Mouse (Mus musculus) ES-Bruce4 (cell line): ENCODE measurements around the gene Pcdh9. TPM values are rescaled to one million over a fixed set of nuclear protein-coding genes. Genes with fewer than 3 reads are reported as not detected.

ENCODE experiments used
- H3K27ac ChIP-seq: 2 replicates; pipeline ENCODE4 v1.5.1; 2012; ENCODE audit warnings: low read length, inconsistent platforms; ENCODE audit not compliant: insufficient read depth
- H3K27me3 ChIP-seq: 2 replicates; pipeline ENCODE4 v1.6.1; 2012; ENCODE audit warnings: mild to moderate bottlenecking, low read length, inconsistent platforms; ENCODE audit not compliant: control insufficient read depth, poor library complexity, insufficient read depth, severe bottlenecking
- H3K36me3 ChIP-seq: 2 replicates; pipeline ENCODE4 v1.6.1; 2012; ENCODE audit warnings: inconsistent platforms, mild to moderate bottlenecking, low read length, moderate library complexity; ENCODE audit not compliant: control insufficient read depth, poor library complexity, insufficient read depth, severe bottlenecking
- H3K4me1 ChIP-seq: one replicate; pipeline ENCODE4 v1.8.1; 2011; ENCODE audit warnings: low read length; ENCODE audit not compliant: control insufficient read depth, insufficient read depth
- H3K4me3 ChIP-seq: 2 replicates; pipeline ENCODE4 v1.5.1; 2011; ENCODE audit warnings: low read depth, mild to moderate bottlenecking, low read length
- H3K9ac ChIP-seq: 2 replicates; pipeline ENCODE4 v1.6.1; 2012; ENCODE audit warnings: low read depth, mild to moderate bottlenecking, inconsistent platforms; ENCODE audit not compliant: poor library complexity, severe bottlenecking
- H3K9me3 ChIP-seq: replicated peaks from 2 replicates; pipeline ENCODE4 v1.6.1; 2012; ENCODE audit warnings: mild to moderate bottlenecking, low read length, inconsistent platforms; ENCODE audit not compliant: control insufficient read depth, poor library complexity, insufficient read depth, severe bottlenecking
- CTCF ChIP-seq: IDR thresholded peaks from one replicate; pipeline ENCODE4 v1.8.1; 2011; ENCODE audit warnings: low read depth, low read length
- EP300 ChIP-seq: IDR thresholded peaks from 2 replicates; pipeline ENCODE4 v1.6.1; 2011; ENCODE audit warnings: low read depth, low read length; ENCODE audit not compliant: insufficient read depth
- POLR2A ChIP-seq: IDR thresholded peaks from one replicate; pipeline ENCODE4 v1.8.1; 2011; ENCODE audit warnings: low read length; ENCODE audit not compliant: insufficient read depth
- polyA plus RNA-seq: library from polyadenylated mRNA; stranded (reverse); fragments of >200 nt; gene quantifications from 2 replicates; pipeline ENCODE4 v1.2.4, GENCODE M21; 2011; ENCODE audit warnings: low read depth; ENCODE audit not compliant: missing spikeins, insufficient read depth, insufficient read length

The Pcdh9 gene
- polyA plus RNA-seq, 1 experiment, result 0.12 TPM

DNA sequence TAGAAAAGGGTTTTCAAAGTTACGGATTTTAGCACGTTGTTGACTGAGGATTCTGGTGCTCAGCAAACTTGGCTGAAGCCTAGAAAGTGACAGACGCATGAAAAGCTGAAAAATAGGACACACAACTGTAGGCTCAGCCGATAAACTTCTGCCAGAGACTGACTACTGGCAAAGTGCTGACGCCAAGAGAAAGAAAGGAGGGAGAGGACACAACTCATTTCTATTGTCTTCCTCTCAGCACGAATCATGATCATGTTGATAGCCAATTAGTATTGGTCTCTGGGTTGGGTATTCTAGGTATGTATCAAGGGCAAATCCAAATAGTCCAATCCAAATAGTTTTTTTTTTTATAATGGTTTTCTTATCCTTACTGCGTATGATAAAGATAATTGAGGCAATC is 605.3 kb downstream of the Pcdh9 start:
- no peak for TF ChIP-seq EP300
- no peak for TF ChIP-seq CTCF
- no peak for TF ChIP-seq POLR2A
- H3K36me3 ChIP-seq, result no peaks in the 10 kb centered on the region
- no peaks in the 10 kb centered on the region for H3K4me1 ChIP-seq
- no peaks in the 10 kb centered on the region for H3K9me3 ChIP-seq
- no peaks in the 10 kb centered on the region for H3K27me3 ChIP-seq
- H3K9ac ChIP-seq, result no peak overlapping the region
- no peak overlapping the region for H3K4me3 ChIP-seq
- no peak overlapping the region for H3K27ac ChIP-seq

DNA sequence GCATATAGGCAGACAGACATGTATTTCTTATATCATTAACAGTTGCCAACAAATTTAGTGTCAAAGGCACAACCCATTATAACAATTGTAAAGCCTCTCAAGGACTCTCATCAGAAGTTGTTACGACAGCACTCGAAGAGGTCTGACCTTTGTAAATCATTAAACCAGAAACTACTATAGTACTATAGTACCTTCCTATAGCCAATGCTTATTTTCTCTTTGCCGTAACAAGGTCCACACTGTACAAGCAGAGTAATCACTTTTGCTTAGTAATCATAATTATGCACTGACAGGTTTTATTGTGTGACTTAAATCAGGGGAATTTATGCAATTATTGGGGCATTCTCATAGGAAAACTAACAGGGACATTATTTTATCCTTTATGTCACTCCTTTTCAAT is 606.5 kb downstream of the Pcdh9 start:
- no peak for TF ChIP-seq EP300
- no peak for TF ChIP-seq POLR2A
- Histone ChIP-seq H3K4me1 (no peaks in the 10 kb centered on the region), H3K36me3 (no peaks in the 10 kb centered on the region), H3K4me3 (no peak overlapping the region), H3K27me3 (no peaks in the 10 kb centered on the region), H3K9ac (no peak overlapping the region), H3K9me3 (no peaks in the 10 kb centered on the region), H3K27ac (no peak overlapping the region)

DNA sequence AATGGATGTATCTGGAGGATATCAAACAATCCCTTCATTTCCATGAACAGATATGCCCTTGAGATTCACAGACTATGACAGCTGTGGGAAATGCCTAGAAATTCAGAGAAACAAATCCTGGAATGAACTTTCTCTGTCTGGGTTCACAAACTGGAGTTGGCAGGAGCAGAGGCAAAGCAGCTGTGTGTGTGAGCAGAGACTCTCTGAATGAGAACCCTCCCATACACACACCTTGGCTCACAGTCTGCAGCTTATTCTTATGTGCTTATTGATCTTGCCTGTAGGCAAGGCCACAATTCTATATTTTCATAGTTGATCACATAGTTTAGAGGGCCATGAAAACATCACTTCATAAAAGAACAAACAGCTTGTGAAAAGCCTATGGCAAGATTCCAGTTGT is 614.8 kb downstream of the Pcdh9 start:
- H3K36me3 ChIP-seq, result no peaks in the 10 kb centered on the region
- no peak overlapping the region for H3K9ac ChIP-seq
- H3K9me3 ChIP-seq, result no peaks in the 10 kb centered on the region
- no peaks in the 10 kb centered on the region for H3K4me1 ChIP-seq
- H3K27ac ChIP-seq, result no peak overlapping the region
- TF ChIP-seq CTCF (no peak), EP300 (no peak), POLR2A (no peak)
- no peaks in the 10 kb centered on the region for H3K27me3 ChIP-seq
- no peak overlapping the region for H3K4me3 ChIP-seq

DNA sequence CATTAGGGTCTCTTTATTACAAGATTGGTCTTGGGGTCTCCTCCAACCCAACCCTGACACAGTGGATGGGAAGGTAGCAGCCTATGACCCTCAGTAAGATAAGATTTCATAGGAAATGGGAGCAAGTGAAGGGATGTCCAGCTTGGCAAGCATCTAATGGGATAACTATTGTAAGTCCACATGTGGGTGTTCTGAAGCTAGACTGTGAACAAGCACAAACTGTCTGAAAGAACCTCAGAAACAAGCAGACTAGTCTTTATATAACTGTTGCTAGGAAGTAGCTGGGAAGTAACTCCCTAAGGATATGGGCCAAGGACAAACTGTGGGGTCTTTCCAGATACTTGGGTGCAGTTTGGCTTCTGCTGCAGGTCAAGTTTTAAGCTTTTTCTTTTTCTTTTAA is 615.7 kb downstream of the Pcdh9 start:
- H3K4me1 ChIP-seq, result no peaks in the 10 kb centered on the region
- H3K27ac ChIP-seq, result no peak overlapping the region
- H3K4me3 ChIP-seq, result no peak overlapping the region
- H3K9ac ChIP-seq, result no peak overlapping the region
- TF ChIP-seq EP300, result no peak
- TF ChIP-seq CTCF, result no peak
- TF ChIP-seq POLR2A, result no peak
- H3K36me3 ChIP-seq, result no peaks in the 10 kb centered on the region
- no peaks in the 10 kb centered on the region for H3K27me3 ChIP-seq
- no peaks in the 10 kb centered on the region for H3K9me3 ChIP-seq

DNA sequence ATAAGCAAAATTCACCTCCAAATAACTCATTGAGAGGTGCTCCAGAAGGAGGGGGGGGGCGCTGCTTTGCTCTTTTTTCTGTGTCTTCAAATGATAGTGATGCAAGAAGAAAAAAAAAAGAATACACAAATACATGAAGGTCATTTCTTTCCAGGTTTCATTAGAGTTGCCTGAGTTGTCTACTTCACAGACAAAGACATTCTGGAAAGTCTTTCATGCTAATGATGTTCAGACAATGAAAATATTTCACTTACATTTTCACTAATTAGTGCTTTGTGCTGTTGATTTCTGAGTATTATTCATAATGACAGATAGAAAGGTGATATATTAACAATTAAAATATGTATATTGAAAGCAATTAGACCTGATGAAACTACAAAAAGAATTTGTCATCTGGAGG is 637.1 kb downstream of the Pcdh9 start:
- Histone ChIP-seq H3K4me3 (no peak overlapping the region), H3K9me3 (no peaks in the 10 kb centered on the region), H3K9ac (no peak overlapping the region), H3K27me3 (no peaks in the 10 kb centered on the region), H3K36me3 (no peaks in the 10 kb centered on the region), H3K27ac (no peak overlapping the region), H3K4me1 (no peaks in the 10 kb centered on the region)
- no peak for TF ChIP-seq CTCF

DNA sequence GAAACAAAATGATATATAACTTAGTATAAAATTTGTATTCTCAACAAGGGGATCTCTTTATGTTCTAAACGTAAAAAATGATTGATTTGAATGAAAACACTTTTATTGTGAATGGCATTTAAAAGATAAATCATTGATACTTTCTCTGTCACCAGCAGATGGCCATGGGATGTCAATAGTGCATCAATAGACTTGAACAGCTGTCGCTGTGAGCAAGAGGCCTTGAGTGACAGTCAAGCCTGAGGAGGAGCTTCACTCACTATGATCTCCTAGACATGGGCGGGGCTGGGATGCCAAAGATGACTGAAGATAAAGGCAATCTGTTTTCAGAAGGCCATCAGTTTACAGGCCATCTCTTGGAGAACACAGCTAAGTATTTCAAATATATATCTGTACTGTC is 650.2 kb downstream of the Pcdh9 start:
- Histone ChIP-seq H3K4me3 (no peak overlapping the region), H3K9ac (no peak overlapping the region), H3K9me3 (no peaks in the 10 kb centered on the region), H3K36me3 (no peaks in the 10 kb centered on the region), H3K4me1 (no peaks in the 10 kb centered on the region), H3K27ac (no peak overlapping the region), H3K27me3 (no peaks in the 10 kb centered on the region)
- TF ChIP-seq EP300 (no peak), POLR2A (no peak), CTCF (no peak)

DNA sequence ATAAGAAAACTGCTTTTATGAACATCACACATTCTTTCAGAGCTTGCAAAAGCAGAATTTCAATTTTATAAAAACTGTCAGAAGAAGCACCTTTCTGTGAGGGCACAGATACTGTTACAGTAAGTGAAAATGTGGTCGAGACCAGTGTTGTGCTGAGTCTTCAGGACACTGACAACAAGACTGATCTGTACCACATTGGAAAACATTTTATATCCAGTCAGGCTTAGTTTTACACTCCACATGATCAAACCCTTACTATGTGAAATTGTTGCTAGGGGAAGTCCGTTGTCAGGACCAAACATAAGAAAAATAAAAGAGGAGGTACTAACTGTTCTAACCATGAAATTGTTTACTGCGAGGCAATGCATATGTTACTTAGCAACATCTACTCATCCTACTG is 656.1 kb downstream of the Pcdh9 start:
- TF ChIP-seq CTCF (no peak), POLR2A (no peak), EP300 (no peak)
- no peaks in the 10 kb centered on the region for H3K27me3 ChIP-seq
- no peaks in the 10 kb centered on the region for H3K9me3 ChIP-seq
- H3K27ac ChIP-seq, result no peak overlapping the region
- H3K4me1 ChIP-seq, result no peaks in the 10 kb centered on the region
- no peak overlapping the region for H3K9ac ChIP-seq
- no peak overlapping the region for H3K4me3 ChIP-seq
- no peaks in the 10 kb centered on the region for H3K36me3 ChIP-seq
